Mouse (Mus musculus): ENCODE measurements around the gene Chrm4. TPM values are rescaled to one million over a fixed set of nuclear protein-coding genes. Genes with fewer than 3 reads are reported as not detected.

Gene Chrm4
- polyA plus RNA-seq, 1 experiment from 2014 or later, result 1.5 TPM

DNA sequence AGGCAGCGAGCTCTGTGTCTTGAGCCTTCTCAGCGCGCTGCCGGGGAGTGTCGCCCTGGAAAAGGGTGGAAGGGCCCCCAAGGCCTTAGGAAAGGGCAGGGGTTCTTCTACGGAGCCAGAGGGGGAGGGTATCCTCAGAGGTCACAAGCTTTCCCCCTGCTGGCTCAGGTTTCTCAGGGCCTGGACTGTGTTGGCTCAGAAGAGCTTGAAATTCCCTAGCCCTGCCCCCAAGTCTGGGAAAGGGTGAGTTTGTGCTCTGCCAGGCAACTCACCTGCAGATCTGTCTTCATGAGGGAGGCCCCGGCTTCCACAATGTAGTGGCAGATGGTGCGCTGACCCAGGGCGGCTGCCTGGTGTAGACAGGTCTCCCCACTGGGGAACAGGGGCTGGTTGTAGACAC is 6.4 kb downstream of the Chrm4 start:
- Histone ChIP-seq H3K4me2 (no peak overlapping the region), H3K4me3 (no peak overlapping the region), H3K36me3 (peaks cover 48% of the 10 kb centered on the region), H3K4me1 (replicated peaks) (peaks cover 48% of the 10 kb centered on the region), H3K27me3 (no peaks in the 10 kb centered on the region), H3K9me3 (no peaks in the 10 kb centered on the region), H3K9ac (peak overlapping the region; percentile 90; the same call in 1 of the 2 replicates), H3K27ac (replicated peaks) (no peak overlapping the region)
- 28% methylated on average over 9 of the region's 9 CpGs for WGBS
- ATAC-seq (ENCODE audit: low read depth), result no peak

DNA sequence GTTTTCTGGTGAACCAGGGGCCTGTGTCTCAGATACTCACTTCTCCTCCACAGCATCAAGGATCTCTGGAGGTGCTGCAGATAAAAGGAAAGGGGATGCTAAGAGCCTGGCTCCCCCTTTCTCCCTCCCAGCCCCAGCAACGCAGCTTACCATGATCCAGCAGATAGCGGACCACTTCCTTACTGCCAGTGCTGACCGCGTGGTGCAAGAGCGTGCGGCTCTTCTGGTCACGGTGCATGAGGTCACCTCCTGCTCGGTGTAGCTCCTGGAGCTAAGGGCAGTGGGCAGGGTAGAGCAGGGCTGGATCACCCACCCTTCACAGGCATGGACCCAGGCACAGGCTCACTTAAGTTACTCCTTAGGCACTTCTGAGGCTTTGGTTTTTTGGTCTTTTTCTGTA is 7.0 kb downstream of the Chrm4 start:
- no peak overlapping the region for H3K27ac ChIP-seq (replicated peaks)

DNA sequence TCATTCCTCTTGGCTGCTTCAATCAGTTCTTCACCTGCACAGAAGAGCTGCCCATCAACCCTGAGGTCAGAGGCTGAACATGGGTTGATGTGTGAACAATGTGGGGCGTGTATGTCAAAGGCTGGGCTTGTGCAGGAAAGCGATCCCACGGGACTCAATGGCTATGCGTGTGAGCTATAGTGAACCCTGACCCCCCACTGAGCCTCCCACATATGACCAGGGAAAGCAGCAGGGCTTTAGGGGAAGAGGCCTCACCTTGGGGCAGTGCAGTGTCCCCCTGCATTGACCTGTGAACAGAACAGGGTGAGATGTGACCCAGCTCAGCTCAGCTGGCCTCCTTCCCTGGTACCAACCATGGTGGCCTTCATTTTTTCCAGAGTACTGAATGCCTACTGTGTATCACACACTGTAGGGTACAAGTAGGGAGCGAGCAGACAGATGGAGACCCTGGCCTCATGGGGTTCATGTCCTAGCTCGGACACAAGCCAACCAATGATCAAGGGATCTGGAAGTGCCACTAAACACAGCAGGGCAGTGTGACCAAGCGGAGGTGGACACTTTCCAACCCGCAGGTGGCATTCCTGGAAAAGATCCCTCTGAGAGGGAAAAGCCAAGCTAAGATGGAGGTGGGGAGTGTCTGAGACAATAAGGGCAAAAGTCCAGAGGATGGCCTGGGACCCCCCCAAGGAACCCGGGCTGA is 7.9 kb downstream of the Chrm4 start:
- H3K4me1 ChIP-seq (replicated peaks), result peaks cover 36% of the 10 kb centered on the region
- 88% methylated on average over 9 of the region's 9 CpGs for WGBS
- no peaks in the 10 kb centered on the region for H3K27me3 ChIP-seq
- no peak overlapping the region for H3K27ac ChIP-seq (replicated peaks)
- no peak for ATAC-seq (ENCODE audit: low read depth)
- no peak overlapping the region for H3K4me2 ChIP-seq
- no peaks in the 10 kb centered on the region for H3K9me3 ChIP-seq
- H3K4me3 ChIP-seq, result no peak overlapping the region
- H3K9ac ChIP-seq, result no peak overlapping the region
- peaks cover 63% of the 10 kb centered on the region for H3K36me3 ChIP-seq

More for the DNA sequence above, 7.0 kb downstream of the Chrm4 start:
- Histone ChIP-seq H3K9ac (no peak overlapping the region), H3K4me1 (replicated peaks) (peaks cover 45% of the 10 kb centered on the region), H3K4me3 (no peak overlapping the region), H3K36me3 (peaks cover 53% of the 10 kb centered on the region), H3K27me3 (no peaks in the 10 kb centered on the region), H3K4me2 (no peak overlapping the region), H3K9me3 (no peaks in the 10 kb centered on the region)
- ATAC-seq (ENCODE audit: low read depth), result no peak
- 56% methylated on average over 8 of the region's 8 CpGs for WGBS

DNA sequence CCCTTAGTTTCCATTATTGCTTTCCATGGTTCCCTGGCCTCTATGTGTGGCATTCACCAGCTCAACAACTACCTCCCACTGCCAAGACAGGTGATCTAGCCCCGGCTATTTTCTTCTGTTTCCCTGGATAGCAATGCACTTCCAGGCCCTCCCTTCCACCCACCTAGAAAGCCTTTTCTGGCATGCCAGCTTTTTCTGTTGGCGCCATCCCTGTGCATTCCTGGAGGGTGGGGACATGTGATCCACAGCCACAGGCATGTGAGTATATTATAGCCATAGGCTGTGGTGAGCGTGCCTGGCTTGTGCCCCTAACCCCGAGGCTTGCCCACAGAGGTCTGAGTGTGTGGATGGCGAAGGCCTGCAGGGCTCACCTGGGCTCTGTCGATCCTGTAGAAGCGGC is 9.1 kb downstream of the Chrm4 start:
- Histone ChIP-seq H3K36me3 (peaks cover 72% of the 10 kb centered on the region), H3K9me3 (no peaks in the 10 kb centered on the region), H3K9ac (no peak overlapping the region), H3K4me3 (no peak overlapping the region), H3K4me1 (replicated peaks) (peaks cover 24% of the 10 kb centered on the region), H3K27me3 (no peaks in the 10 kb centered on the region), H3K4me2 (no peak overlapping the region), H3K27ac (replicated peaks) (no peak overlapping the region)
- 92% methylated on average over 7 of the region's 7 CpGs for WGBS
- ATAC-seq (ENCODE audit: low read depth), result no peak

DNA sequence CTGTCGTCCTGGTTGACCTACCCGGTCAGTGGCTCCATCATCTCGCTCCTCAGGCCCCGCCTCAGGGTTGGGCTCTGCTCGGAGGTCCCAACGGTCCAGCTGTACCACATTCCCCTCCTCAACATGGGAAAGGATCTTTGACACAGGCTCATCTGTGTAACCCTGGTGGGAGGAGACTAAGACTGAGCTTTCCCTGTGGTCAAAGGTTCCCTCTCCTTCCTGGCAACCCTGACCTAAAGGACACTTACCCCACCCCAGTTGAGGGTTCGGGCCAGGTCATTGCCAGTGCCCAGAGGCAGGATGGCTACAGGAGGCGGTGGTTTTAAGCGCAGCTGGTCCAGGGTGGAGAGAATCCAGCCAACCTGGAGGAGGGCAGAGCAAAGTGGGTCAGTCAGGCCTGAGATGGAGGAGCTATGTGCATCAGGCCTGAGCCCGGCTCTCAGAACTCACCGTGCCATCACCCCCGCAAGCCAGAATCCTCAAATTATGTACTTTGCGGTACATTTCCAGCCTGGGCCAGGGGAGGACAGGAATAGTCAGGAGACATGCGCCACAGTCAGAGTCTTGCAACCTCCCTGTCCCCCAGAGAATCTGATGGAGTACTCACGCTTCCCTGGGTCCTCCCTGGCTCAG is 12.4 kb downstream of the Chrm4 start:
- peaks cover 64% of the 10 kb centered on the region for H3K36me3 ChIP-seq

DNA sequence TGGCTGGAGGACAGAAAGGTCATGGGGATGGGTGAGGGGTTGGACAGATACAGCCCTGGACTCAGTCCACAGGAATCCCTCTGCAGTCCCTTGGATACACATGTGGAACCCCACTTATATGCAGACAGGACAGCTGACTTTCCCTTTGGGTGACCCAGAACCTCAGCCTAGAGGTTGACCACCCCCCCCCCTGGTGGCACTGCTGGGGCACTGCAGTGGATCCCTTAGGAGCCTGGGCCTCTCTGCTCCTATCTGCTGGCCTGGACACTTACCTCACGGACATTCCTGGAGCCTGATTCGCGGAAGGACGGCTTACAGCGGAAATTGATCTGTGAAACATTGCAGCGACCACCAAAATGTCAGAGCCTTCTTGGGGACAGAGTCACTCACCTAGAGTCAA is 15.3 kb downstream of the Chrm4 start:
- Histone ChIP-seq H3K9ac (no peak overlapping the region), H3K4me3 (no peak overlapping the region), H3K4me2 (no peak overlapping the region), H3K9me3 (no peaks in the 10 kb centered on the region), H3K27me3 (no peaks in the 10 kb centered on the region), H3K36me3 (peaks cover 35% of the 10 kb centered on the region), H3K27ac (replicated peaks) (no peak overlapping the region), H3K4me1 (replicated peaks) (peaks cover 27% of the 10 kb centered on the region)
- ATAC-seq (ENCODE audit: low read depth), result no peak
- WGBS, result 76% methylated on average over 6 of the region's 6 CpGs

More for the DNA sequence above, 12.4 kb downstream of the Chrm4 start:
- no peaks in the 10 kb centered on the region for H3K9me3 ChIP-seq
- no peak overlapping the region for H3K4me2 ChIP-seq
- H3K4me1 ChIP-seq (replicated peaks), result peaks cover 2% of the 10 kb centered on the region
- no peak overlapping the region for H3K27ac ChIP-seq (replicated peaks)
- no peak for ATAC-seq (ENCODE audit: low read depth)
- no peak overlapping the region for H3K9ac ChIP-seq
- H3K4me3 ChIP-seq, result no peak overlapping the region
- H3K27me3 ChIP-seq, result no peaks in the 10 kb centered on the region
- 77% methylated on average over 15 of the region's 15 CpGs for WGBS

GRCm38 (mm10) chr2:91944170-91944950 is 17.3 kb downstream of the Chrm4 start:
- H3K9me3 ChIP-seq, result no peaks in the 10 kb centered on the region
- peak; percentile 80 for ATAC-seq (ENCODE audit: low read depth)
- H3K4me3 ChIP-seq, result no peak overlapping the region
- peaks cover 47% of the 10 kb centered on the region for H3K4me1 ChIP-seq (replicated peaks)
- H3K9ac ChIP-seq, result peak overlapping the region; percentile 49
- peaks cover 15% of the 10 kb centered on the region for H3K36me3 ChIP-seq
- no peak overlapping the region for H3K27ac ChIP-seq (replicated peaks)
- no peaks in the 10 kb centered on the region for H3K27me3 ChIP-seq
- H3K4me2 ChIP-seq, result no peak overlapping the region
- WGBS, result 49% methylated on average over 13 of the region's 13 CpGs

GRCm38 (mm10) chr2:91945483-91945882 is 18.4 kb downstream of the Chrm4 start, which contains the start of gene Gm9821:
Gene Gm9821 (plus strand): TSS chr2:91945703.
- H3K27ac ChIP-seq (replicated peaks), result peak within 1 kb of the TSS; percentile 76; the same call in 1 of the 2 replicates
- H3K4me2 ChIP-seq, result no peak within 1 kb of the TSS
- ATAC-seq (ENCODE audit: low read depth), result no peak
- H3K27me3 ChIP-seq, result no peaks in the 10 kb centered on the region
- peaks cover 58% of the 10 kb centered on the region for H3K4me1 ChIP-seq (replicated peaks)
- H3K9me3 ChIP-seq, result no peaks in the 10 kb centered on the region
- H3K9ac ChIP-seq, result peak within 1 kb of the TSS; percentile 49
- WGBS, result 85% methylated on average over 18 of the region's 18 CpGs
- H3K36me3 ChIP-seq, result peaks cover 4% of the 10 kb centered on the region; the same call in 1 of the 2 replicates
- H3K4me3 ChIP-seq, result no peak within 1 kb of the TSS

- Histone ChIP-seq H3K4me3 (no peak overlapping the region), H3K9ac (0 out of 2 replicates have a peak overlapping the region, but pooled peaks have one; percentile 38), H3K27ac (replicated peaks) (peak overlapping the region; percentile 76; the same call in 1 of the 2 replicates), H3K27me3 (no peaks in the 10 kb centered on the region), H3K9me3 (no peaks in the 10 kb centered on the region), H3K4me2 (no peak overlapping the region), H3K4me1 (replicated peaks) (peaks cover 62% of the 10 kb centered on the region), H3K36me3 (no peaks in the 10 kb centered on the region)
- ATAC-seq (ENCODE audit: low read depth), result no peak
- 48% methylated on average over 6 of the region's 6 CpGs for WGBS
These were observed 19.8 kb downstream of the Chrm4 start for GRCm38 (mm10) chr2:91946836-91947235.

- ATAC-seq (ENCODE audit: low read depth), result no peak
- peak overlapping the region; percentile 76 for H3K27ac ChIP-seq (replicated peaks)
- H3K4me2 ChIP-seq, result no peak overlapping the region
- no peak overlapping the region for H3K4me3 ChIP-seq
- no peaks in the 10 kb centered on the region for H3K9me3 ChIP-seq
- H3K36me3 ChIP-seq, result no peaks in the 10 kb centered on the region
- H3K4me1 ChIP-seq (replicated peaks), result peaks cover 62% of the 10 kb centered on the region
- WGBS, result 49% methylated on average over 11 of the region's 11 CpGs
- no peaks in the 10 kb centered on the region for H3K27me3 ChIP-seq
- 0 out of 2 replicates have a peak overlapping the region, but pooled peaks have one; percentile 38 for H3K9ac ChIP-seq
These were observed 20.5 kb downstream of the Chrm4 start for GRCm38 (mm10) chr2:91947397-91948150.

- Histone ChIP-seq H3K4me2 (no peak overlapping the region), H3K4me1 (replicated peaks) (peaks cover 62% of the 10 kb centered on the region), H3K4me3 (no peak overlapping the region), H3K9ac (no peak overlapping the region), H3K9me3 (no peaks in the 10 kb centered on the region), H3K27me3 (no peaks in the 10 kb centered on the region), H3K36me3 (no peaks in the 10 kb centered on the region), H3K27ac (replicated peaks) (peak overlapping the region; percentile 76)
- ATAC-seq (ENCODE audit: low read depth), result no peak
- WGBS, result 75% methylated on average over 6 of the region's 6 CpGs
These were observed 21.1 kb downstream of the Chrm4 start for GRCm38 (mm10) chr2:91948151-91948509.

Data from neural tube, embryonic 13.5 days (tissue).